ENCODE assay signal across 8 mouse cellular contexts in the genomic region with DNA sequence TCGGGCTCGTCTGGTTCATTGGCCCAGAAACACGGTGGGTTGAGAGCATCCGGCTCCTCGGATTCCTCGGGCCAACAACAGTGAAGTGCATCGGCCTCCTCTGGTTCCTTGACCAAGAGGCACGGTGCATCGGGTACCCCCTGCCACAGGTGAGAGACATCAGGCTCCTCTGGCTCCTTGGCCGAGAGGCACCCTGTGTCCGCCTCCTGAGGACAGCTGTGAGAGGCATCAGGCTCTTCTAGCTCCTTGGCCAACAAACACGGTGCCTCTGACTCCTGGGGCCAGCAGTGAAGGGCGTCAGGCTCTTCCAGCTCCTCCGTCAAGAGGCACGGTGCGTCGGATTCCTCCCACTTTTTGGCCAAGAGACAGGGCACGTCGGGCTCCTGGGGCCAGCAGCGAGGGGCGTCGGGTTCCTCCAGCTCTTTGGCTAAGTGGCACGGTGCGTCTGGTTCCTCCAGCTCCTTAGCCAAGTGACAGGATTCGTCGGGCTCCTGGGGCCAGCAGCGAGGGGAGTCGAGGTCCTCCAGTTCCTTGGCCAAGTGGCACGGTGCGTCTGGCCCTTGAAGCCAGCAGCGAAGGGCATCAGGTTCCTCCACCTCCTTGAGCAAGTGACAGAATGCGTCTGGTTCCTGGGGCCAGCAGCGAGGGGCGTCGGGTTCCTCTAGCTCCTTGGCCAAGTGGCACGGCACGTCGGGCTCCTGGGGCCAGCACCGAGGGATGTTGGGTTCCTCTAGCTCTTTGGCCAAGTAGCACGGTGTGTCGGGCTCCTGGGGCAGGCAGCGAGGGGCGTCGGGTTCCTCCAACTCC. TPM values are rescaled to one million over a fixed set of nuclear protein-coding genes. Genes with fewer than 3 reads are reported as not detected.
DNase-seq lines count a peak whose midpoint lies in the region; ATAC-seq and TF ChIP-seq lines count a peak whose summit lies in the region.

No protein-coding gene starts in this region.

- H3K9me3 ChIP-seq in intestine, embryonic 14.5 days (ENCODE audit: control insufficient read depth, low read length): no peaks in the 10 kb centered on the region
- no peaks in the 10 kb centered on the region for H3K9me3 ChIP-seq in stomach, embryonic 16.5 days (replicated peaks; ENCODE audit: control insufficient read depth, low read length)

- under 1% methylated on average over 44 of the region's 44 CpGs for WGBS in cerebellum, adult 2 months
- under 1% methylated on average over 44 of the region's 44 CpGs for WGBS in intestine, embryonic 14.5 days
- 1% methylated on average over 44 of the region's 44 CpGs for WGBS in stomach, embryonic 16.5 days

- TF ChIP-seq POLR2A in cerebellum, adult 2 months (IDR thresholded peaks at IDR 0.05; ENCODE audit: borderline replicate concordance, insufficient read depth, low read length): no peak

- peak overlapping the region; percentile 89 for H3K27ac ChIP-seq in left cerebral cortex, adult 2 months
- peak overlapping the region; percentile 90 for H3K27ac ChIP-seq in cerebellum, adult 2 months (ENCODE audit: insufficient read depth, low read length)
- H3K27ac ChIP-seq in intestine, embryonic 14.5 days (ENCODE audit: low read depth): no peak overlapping the region
- no peak overlapping the region for H3K27ac ChIP-seq in stomach, embryonic 16.5 days (ENCODE audit: low read length)

- H3K4me3 ChIP-seq in left cerebral cortex, adult 2 months: peak overlapping the region; percentile 60
- H3K4me3 ChIP-seq in cerebellum, adult 2 months (replicated peaks; ENCODE audit: insufficient read depth, low read depth, low read length): peak overlapping the region; percentile 81
- H3K4me3 ChIP-seq in intestine, embryonic 14.5 days (ENCODE audit: low read depth, low read length): peak overlapping the region; percentile 93
- H3K4me3 ChIP-seq in stomach, embryonic 16.5 days (replicated peaks; ENCODE audit: low read length): peak overlapping the region; percentile 85

- intact Hi-C loops in left cerebral cortex, adult 2 months (cut with DNase I): loop anchor here (2.0 to 5.0 kb wide), 2 partner anchors 25 to 36 kb away; no protein-coding TSS in a partner anchor

- peaks cover 19% of the 10 kb centered on the region for H3K4me1 ChIP-seq in cerebellum, adult 2 months (ENCODE audit: control insufficient read depth, insufficient read depth, low read length)
- peaks cover 23% of the 10 kb centered on the region for H3K4me1 ChIP-seq in intestine, embryonic 14.5 days (replicated peaks; ENCODE audit: control insufficient read depth, insufficient read depth, low read length)
- H3K4me1 ChIP-seq in stomach, embryonic 16.5 days (ENCODE audit: control insufficient read depth, insufficient read depth, low read length): peaks cover 31% of the 10 kb centered on the region

- peak; percentile 4; the same call in 1 of the 2 replicates for ATAC-seq in intestine, embryonic 14.5 days (replicated peaks; ENCODE audit: low FRiP score, low TSS enrichment, low read depth)
- peak; percentile 5; the same call in 1 of the 2 replicates for ATAC-seq in stomach, embryonic 16.5 days (ENCODE audit: insufficient read depth, low FRiP score)

- no peak for DNase-seq in left cerebral cortex, adult 2 months (ENCODE audit: extremely low spot score in 1 of 2, low spot score in 2 of 2)
- DNase-seq in left cerebral cortex, adult 18-20 months (ENCODE audit: low spot score in 2 of 2): no peak
- peak in 1 of 2 experiments; percentile 53 for DNase-seq in cerebellum, adult 2 months
- peak; percentile 65 to 70 for DNase-seq in gastrocnemius, adult 8-10 months (ENCODE audit: low spot score in 2 of 2)
- peak; percentile 74 for DNase-seq in intestine, embryonic 14.5 days (ENCODE audit: low spot score)
- DNase-seq in lung, postnatal 4 days: peak; percentile 26 to 43
- no peak for DNase-seq in frontal cortex, postnatal 36 days (ENCODE audit: low spot score in 2 of 2)

- H3K36me3 ChIP-seq in intestine, embryonic 14.5 days (ENCODE audit: control insufficient read depth, insufficient read depth, low read length): no peaks in the 10 kb centered on the region; the same call in none of the 2 replicates
- no peaks in the 10 kb centered on the region for H3K36me3 ChIP-seq in stomach, embryonic 16.5 days (ENCODE audit: control insufficient read depth, insufficient read depth, low read length)

- no peak for TF ChIP-seq CTCF in left cerebral cortex, adult 2 months (IDR thresholded peaks at IDR 0.05)
- no peak for TF ChIP-seq CTCF in cerebellum, adult 2 months (IDR thresholded peaks at IDR 0.05; ENCODE audit: borderline replicate concordance, insufficient read depth, low read depth, low read length)

- peak overlapping the region; percentile 76 for H3K4me2 ChIP-seq in intestine, embryonic 14.5 days (ENCODE audit: low read length)
- peak overlapping the region; percentile 99 for H3K4me2 ChIP-seq in stomach, embryonic 16.5 days (ENCODE audit: low read depth, low read length)

- no peaks in the 10 kb centered on the region for H3K27me3 ChIP-seq in cerebellum, adult 2 months (ENCODE audit: control insufficient read depth, insufficient read depth, low read length)
- 0 out of 2 replicates have a peak, but pooled peaks cover 6% of the 10 kb centered on the region for H3K27me3 ChIP-seq in intestine, embryonic 14.5 days (replicated peaks; ENCODE audit: control insufficient read depth, insufficient read depth, low read length)
- H3K27me3 ChIP-seq in stomach, embryonic 16.5 days (ENCODE audit: control insufficient read depth, insufficient read depth, low read length): no peaks in the 10 kb centered on the region

- peak overlapping the region; percentile 75 for H3K9ac ChIP-seq in intestine, embryonic 14.5 days (ENCODE audit: low read length)
- peak overlapping the region; percentile 90 for H3K9ac ChIP-seq in stomach, embryonic 16.5 days (ENCODE audit: low read length)

RNA-seq across cellular contexts. Expression of a gene that starts 1.1 kb away (rescaled TPM):
- 100 to 1,000 TPM; 114 to 119 TPM for total RNA-seq in left cerebral cortex, adult 2 months (2021)
- 10 to 100 TPM; 97.8 to 98.4 TPM for total RNA-seq in left cerebral cortex, adult 18-20 months (2021)
- polyA plus RNA-seq in cerebellum, adult 2 months (2012; rRNA removed): 81.8 and 82.9 TPM in 2 replicates
- total RNA-seq in gastrocnemius, adult 8-10 months (2022): 10 to 100 TPM; 71.4 to 85.9 (median 78.5) TPM
- 12.8 and 13.7 TPM in 2 replicates for polyA plus RNA-seq in intestine, embryonic 14.5 days (2014; fragmentation: Nextera tagmentation; extraction: Ambion mirVana)
- polyA plus RNA-seq in stomach, embryonic 16.5 days (2015; fragmentation: Nextera tagmentation; extraction: Ambion mirVana): 6.0 and 6.9 TPM in 2 replicates

RNA-seq across cellular contexts. Expression of a gene that starts 21.9 kb away (rescaled TPM):
- total RNA-seq in left cerebral cortex, adult 2 months (2021): 10 to 100 TPM; 28.5 to 31.5 TPM
- total RNA-seq in left cerebral cortex, adult 18-20 months (2021): 10 to 100 TPM; 29.9 to 35.5 TPM
- 39.5 and 41.3 TPM in 2 replicates for polyA plus RNA-seq in cerebellum, adult 2 months (2012; rRNA removed)
- 1 to 10 TPM; 2.8 to 4.2 (median 2.8) TPM for total RNA-seq in gastrocnemius, adult 8-10 months (2022)
- polyA plus RNA-seq in intestine, embryonic 14.5 days (2014; fragmentation: Nextera tagmentation; extraction: Ambion mirVana): 27.3 and 32.4 TPM in 2 replicates
- 47.1 and 56.6 TPM in 2 replicates for polyA plus RNA-seq in stomach, embryonic 16.5 days (2015; fragmentation: Nextera tagmentation; extraction: Ambion mirVana)

RNA-seq across cellular contexts. Expression of a gene that starts 27.2 kb away (rescaled TPM):
- total RNA-seq in left cerebral cortex, adult 2 months (2021): 1 to 10 TPM; 3.6 to 4.2 TPM
- 1 to 10 TPM; 3.2 to 3.9 TPM for total RNA-seq in left cerebral cortex, adult 18-20 months (2021)
- 6.2 and 6.7 TPM in 2 replicates for polyA plus RNA-seq in cerebellum, adult 2 months (2012; rRNA removed)
- 1 to 10 TPM; 1.9 to 4.0 (median 2.8) TPM for total RNA-seq in gastrocnemius, adult 8-10 months (2022)
- 118 and 122 TPM in 2 replicates for polyA plus RNA-seq in intestine, embryonic 14.5 days (2014; fragmentation: Nextera tagmentation; extraction: Ambion mirVana)
- polyA plus RNA-seq in stomach, embryonic 16.5 days (2015; fragmentation: Nextera tagmentation; extraction: Ambion mirVana): 67.7 and 74.7 TPM in 2 replicates

RNA-seq across cellular contexts. Expression of a gene that starts 44.9 kb away (rescaled TPM):
- total RNA-seq in left cerebral cortex, adult 2 months (2021): 10 to 100 TPM; 14.3 to 14.7 TPM
- total RNA-seq in left cerebral cortex, adult 18-20 months (2021): 10 to 100 TPM; 13.8 to 14.0 TPM
- 41.0 and 48.2 TPM in 2 replicates for polyA plus RNA-seq in cerebellum, adult 2 months (2012; rRNA removed)
- total RNA-seq in gastrocnemius, adult 8-10 months (2022): 1 to 10 TPM; 2.6 to 4.1 (median 3.4) TPM
- polyA plus RNA-seq in intestine, embryonic 14.5 days (2014; fragmentation: Nextera tagmentation; extraction: Ambion mirVana): 2.7 and 4.9 TPM in 2 replicates
- 5.7 and 6.9 TPM in 2 replicates for polyA plus RNA-seq in stomach, embryonic 16.5 days (2015; fragmentation: Nextera tagmentation; extraction: Ambion mirVana)

RNA-seq across cellular contexts. Expression of a gene that starts 55.1 kb away (rescaled TPM):
- 10 to 100 TPM; 67.8 to 68.0 TPM for total RNA-seq in left cerebral cortex, adult 2 months (2021)
- 10 to 100 TPM; 64.3 to 66.9 TPM for total RNA-seq in left cerebral cortex, adult 18-20 months (2021)
- polyA plus RNA-seq in cerebellum, adult 2 months (2012; rRNA removed): 114 and 118 TPM in 2 replicates
- total RNA-seq in gastrocnemius, adult 8-10 months (2022): 10 to 100 TPM; 62.7 to 72.1 (median 67.6) TPM
- polyA plus RNA-seq in intestine, embryonic 14.5 days (2014; fragmentation: Nextera tagmentation; extraction: Ambion mirVana): 235 and 241 TPM in 2 replicates
- 184 and 201 TPM in 2 replicates for polyA plus RNA-seq in stomach, embryonic 16.5 days (2015; fragmentation: Nextera tagmentation; extraction: Ambion mirVana)

Comparison
In these comparisons a context has a peak if more than half of its experiments do, and no peak if none do; other contexts are left out.
1. DNase-seq: peak in gastrocnemius, adult 8-10 months (2 of 2), intestine, embryonic 14.5 days (single experiment) and lung, postnatal 4 days (2 of 2); none in left cerebral cortex, adult 2 months (0 of 2), left cerebral cortex, adult 18-20 months (0 of 2) and frontal cortex, postnatal 36 days (0 of 2).
2. H3K27ac ChIP-seq: peak in left cerebral cortex, adult 2 months (single experiment) and cerebellum, adult 2 months (single experiment); none in intestine, embryonic 14.5 days (single experiment) and stomach, embryonic 16.5 days (single experiment).
3. RNA of a gene that starts 21.9 kb away (total RNA-seq): 29.9 to 35.5 TPM in left cerebral cortex, adult 18-20 months and 28.5 to 31.5 TPM in left cerebral cortex, adult 2 months; 2.8 to 4.2 TPM in gastrocnemius, adult 8-10 months; every median in the first group is over 4 times any median in the second.
4. Peak in every context shown above with its lines, with median percentiles within 50 percentile points of each other: H3K4me3 ChIP-seq.